Mouse (Mus musculus): ENCODE data around the gene Ngfr. TPM values are rescaled to one million over a fixed set of nuclear protein-coding genes. Genes with fewer than 3 reads are reported as not detected.

Gene Ngfr
- total RNA-seq (2023) = not detected

DNA sequence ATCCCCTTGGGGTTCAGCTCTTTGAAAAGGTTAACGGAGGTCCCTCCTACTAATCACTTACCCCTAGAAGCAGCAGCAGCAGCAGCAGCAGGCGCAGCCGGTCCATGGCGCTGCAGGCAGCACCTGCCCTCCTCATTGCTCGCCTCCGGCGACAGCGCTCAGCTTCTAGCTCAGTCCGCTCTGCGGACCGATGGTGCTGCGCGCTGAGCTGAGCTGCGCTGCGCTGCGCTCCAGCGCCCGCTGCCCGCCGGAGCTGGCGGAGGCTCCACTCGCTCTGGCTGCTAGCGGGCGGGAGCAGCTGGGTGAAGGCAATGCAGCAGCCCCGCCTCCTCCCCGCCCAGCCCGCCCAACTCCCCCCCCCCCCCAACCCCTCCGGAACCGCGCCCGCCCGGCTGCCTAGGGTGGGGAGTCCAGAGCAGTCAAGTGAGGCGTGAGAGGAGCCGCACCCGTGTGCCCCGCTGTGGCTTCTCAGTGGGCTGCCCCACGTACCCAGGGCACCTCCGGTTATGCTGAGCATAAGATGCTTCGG lies at the start of gene Ngfr:
Gene Ngfr (minus strand): TSS at position 313 of the 529 bp plus-strand sequence.

Other genes with a start within 250 kb of the Ngfr start
- gene Slc35b1, start 203.0 kb downstream of the Ngfr start, total RNA-seq (2023) = 63.4 TPM
- gene Spop, start 173.7 kb downstream of the Ngfr start, total RNA-seq (2023) = 98.4 TPM
- gene Nxph3, start 73.2 kb downstream of the Ngfr start, total RNA-seq (2023) = not detected
- 51.4 TPM for gene Phb, start 79.2 kb upstream of the Ngfr start, total RNA-seq (2023)
- 68.0 TPM for gene Zfp652, start 124.9 kb upstream of the Ngfr start, total RNA-seq (2023)
- 3.9 TPM for gene B130006D01Rik, start 135.9 kb upstream of the Ngfr start, total RNA-seq (2023)
- gene Phospho1, start 236.8 kb upstream of the Ngfr start, total RNA-seq (2023) = 1.2 TPM
- gene Gngt2, start 249.5 kb upstream of the Ngfr start, total RNA-seq (2023) = 22.9 TPM